Mouse (Mus musculus) liver, embryonic 16.5 days (tissue): ENCODE data around the gene Pdilt. TPM values are rescaled to one million over a fixed set of nuclear protein-coding genes. Genes with fewer than 3 reads are reported as not detected.

Source experiments
- ATAC-seq: fragments of 200-750 bp; cut with Nextera tagmentation; 2 replicates; pipeline ENCODE4 v1.8.0; 2017; ENCODE audit warnings: low read depth, mild to moderate bottlenecking, moderate number of reproducible peaks, moderate library complexity
- H3K27ac ChIP-seq: fragments of 300-500 bp; sonication (generic); 2 replicates; pipeline ENCODE4 v1.5.1; 2014; ENCODE audit warnings: mild to moderate bottlenecking, low read length
- H3K27me3 ChIP-seq: fragments of 300-500 bp; sonication (generic); 2 replicates; pipeline ENCODE4 v1.6.1; 2014; ENCODE audit warnings: low read depth, low read length, mixed read lengths; ENCODE audit not compliant: control insufficient read depth, insufficient read depth
- H3K36me3 ChIP-seq: fragments of 300-500 bp; sonication (generic); 2 replicates; pipeline ENCODE4 v1.6.1; 2014; ENCODE audit warnings: mild to moderate bottlenecking; ENCODE audit not compliant: control insufficient read depth, insufficient read depth
- H3K4me1 ChIP-seq: fragments of 300-500 bp; sonication (generic); 2 replicates; pipeline ENCODE4 v1.6.1; 2014; ENCODE audit warnings: low read depth, low read length, mixed read lengths; ENCODE audit not compliant: control insufficient read depth
- H3K4me2 ChIP-seq: fragments of 300-500 bp; sonication (generic); 2 replicates; pipeline ENCODE4 v1.6.1; 2014; ENCODE audit warnings: low read depth, low read length, mixed read lengths
- H3K4me3 ChIP-seq: fragments of 300-500 bp; sonication (generic); 2 replicates; pipeline ENCODE4 v1.5.1; 2014; ENCODE audit warnings: low read depth, mild to moderate bottlenecking, low read length
- H3K9ac ChIP-seq: fragments of 300-500 bp; sonication (generic); 2 replicates; pipeline ENCODE4 v1.6.1; 2014; ENCODE audit warnings: low read depth, low read length
- H3K9me3 ChIP-seq: fragments of 300-500 bp; sonication (generic); replicated peaks from 2 replicates; pipeline ENCODE4 v1.6.1; 2016; ENCODE audit warnings: low read length; ENCODE audit not compliant: control insufficient read depth
- WGBS: fragments of 180-500 bp; shearing (Covaris S2); extraction: QIAGEN DNeasy Blood & Tissue Kit; methylation state at CpG from one replicate; pipeline ENCODE4 v1.1.7; 2014; ENCODE audit not compliant: insufficient replicate concordance; 5-methylcytosine and 5-hydroxymethylcytosine counted together
- polyA plus RNA-seq: library from polyadenylated mRNA; unstranded; fragments of >200 nt; fragmentation: Nextera tagmentation; extraction: Ambion mirVana; gene quantifications from 2 replicates; pipeline ENCODE4 v1.2.1, GENCODE M21; 2015

Gene Pdilt
- polyA plus RNA-seq, 1 experiment from 2014 or later: not detected

DNA sequence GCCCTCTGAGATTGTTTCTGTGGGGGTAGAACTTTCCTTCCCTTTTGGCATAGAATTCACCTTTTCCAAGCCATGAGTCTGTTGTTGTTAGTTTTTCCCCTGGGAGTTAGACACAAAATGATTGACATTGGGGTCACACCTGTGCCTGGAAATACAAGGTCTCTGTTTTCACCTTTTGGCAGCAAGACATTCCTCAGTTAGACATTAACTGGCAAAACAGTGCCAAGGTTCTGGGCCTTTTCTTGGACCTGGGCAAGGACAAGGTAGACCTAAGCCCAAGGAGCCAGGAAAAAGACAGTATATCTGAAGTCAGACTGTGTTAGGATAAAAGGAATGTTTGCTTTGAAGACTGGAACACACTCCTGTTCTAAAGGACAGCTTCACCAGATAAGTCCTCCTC is 44.0 kb downstream of the Pdilt start, which contains the start of gene Umod:
TSS of gene Umod (minus strand) at position 27 of the 400 bp plus-strand sequence.
- H3K36me3 ChIP-seq: no peaks in the 10 kb centered on the region
- H3K27me3 ChIP-seq: no peaks in the 10 kb centered on the region
- no peak within 1 kb of the TSS for H3K27ac ChIP-seq
- no peak within 1 kb of the TSS for H3K4me2 ChIP-seq
- no peak within 1 kb of the TSS for H3K4me3 ChIP-seq
- no peak within 1 kb of the TSS for H3K9ac ChIP-seq
- ATAC-seq: no peak
- no peaks in the 10 kb centered on the region for H3K9me3 ChIP-seq
- H3K4me1 ChIP-seq: no peaks in the 10 kb centered on the region

DNA sequence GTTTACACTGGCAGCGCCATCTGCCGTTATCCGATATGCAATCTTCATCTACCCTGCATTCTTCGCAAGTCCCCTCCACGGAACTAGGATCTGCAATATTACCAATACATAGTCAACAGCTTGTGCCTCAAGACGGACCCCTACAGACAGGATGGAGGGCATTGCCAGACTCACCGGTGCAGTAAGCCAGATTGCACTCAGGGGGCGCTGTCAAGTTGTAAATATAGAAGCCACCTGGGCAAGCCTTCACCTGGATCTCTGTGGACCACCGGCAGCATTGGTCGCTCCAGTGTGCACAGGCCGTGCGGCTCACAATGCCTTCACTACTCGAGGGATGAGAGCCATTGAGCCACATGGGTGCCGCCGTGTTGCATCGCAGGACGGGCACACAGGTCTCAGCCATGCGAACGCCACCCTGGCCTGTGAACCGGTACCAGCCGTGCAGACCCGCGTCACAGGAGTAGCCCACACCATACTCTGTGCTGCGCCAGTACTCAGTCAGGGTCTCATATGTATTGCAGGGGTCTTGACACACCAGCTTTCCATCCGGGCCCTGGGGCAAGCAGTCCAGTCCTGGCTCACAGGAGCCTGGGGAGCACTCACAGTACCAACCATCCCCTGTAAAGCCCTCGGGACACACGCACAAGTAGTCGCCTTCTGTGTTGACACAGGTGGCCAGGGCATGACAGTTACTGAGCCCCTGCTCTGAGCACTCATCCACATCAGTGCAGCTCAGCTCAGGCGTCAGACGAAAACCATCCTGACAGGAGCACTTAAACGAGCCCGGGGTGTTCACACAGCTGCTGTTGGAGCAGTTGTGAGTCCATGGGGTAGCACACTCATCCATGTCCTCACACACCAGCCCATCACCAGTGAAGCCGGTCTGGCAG is 46.5 kb downstream of the Pdilt start:
- H3K9ac ChIP-seq: no peak overlapping the region
- no peak for ATAC-seq
- H3K4me1 ChIP-seq: no peaks in the 10 kb centered on the region
- no peaks in the 10 kb centered on the region for H3K36me3 ChIP-seq
- H3K4me2 ChIP-seq: no peak overlapping the region
- no peak overlapping the region for H3K4me3 ChIP-seq
- H3K9me3 ChIP-seq: no peaks in the 10 kb centered on the region
- no peak overlapping the region for H3K27ac ChIP-seq
- no peaks in the 10 kb centered on the region for H3K27me3 ChIP-seq
- 68% methylated on average over 33 of the region's 33 CpGs for WGBS

DNA sequence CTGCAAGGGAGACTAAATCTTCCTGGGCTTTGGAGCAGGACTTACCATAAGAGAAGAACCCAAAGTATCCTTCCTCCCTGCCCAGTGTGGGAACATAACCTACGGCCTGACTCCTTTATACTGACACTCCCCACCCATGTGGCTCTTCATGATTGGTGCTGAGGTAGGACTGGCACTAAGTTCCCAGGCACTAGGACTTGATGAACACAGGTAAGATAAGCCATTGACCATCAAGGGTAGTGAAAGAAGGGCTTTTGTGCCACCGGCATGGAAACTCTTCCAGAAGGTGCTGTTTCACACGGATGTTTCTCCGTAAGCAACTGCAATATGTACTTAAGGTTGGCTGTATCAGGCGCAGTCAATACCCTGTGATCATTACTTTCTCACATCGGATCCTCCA is 64.1 kb downstream of the Pdilt start, which contains the start of gene Gp2:
TSS of gene Gp2 (minus strand) at position 101 of the 400 bp plus-strand sequence.
- no peak for ATAC-seq

DNA sequence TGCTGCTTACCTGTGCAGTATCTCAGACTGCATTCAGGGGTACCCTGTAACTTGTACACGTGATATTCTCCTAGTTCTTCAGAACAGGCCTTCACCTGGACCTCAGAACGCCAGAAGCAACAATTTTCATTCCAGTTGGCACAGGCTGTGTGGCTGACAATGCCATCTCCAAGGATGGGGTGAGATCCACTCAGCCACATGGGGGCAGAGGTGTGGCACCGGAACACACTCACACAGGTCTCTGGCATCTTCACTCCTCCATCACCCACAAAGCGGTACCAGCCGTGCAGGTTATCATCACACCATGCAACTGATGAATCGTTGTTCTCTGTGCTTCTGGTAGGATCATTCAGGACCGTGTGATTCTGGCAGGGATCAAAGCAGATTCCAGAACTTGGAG is 69.1 kb downstream of the Pdilt start:
- ATAC-seq: no peak
- Histone ChIP-seq H3K27ac (no peak overlapping the region), H3K4me1 (no peaks in the 10 kb centered on the region), H3K36me3 (no peaks in the 10 kb centered on the region), H3K9me3 (no peaks in the 10 kb centered on the region), H3K27me3 (no peaks in the 10 kb centered on the region), H3K4me2 (no peak overlapping the region), H3K4me3 (no peak overlapping the region), H3K9ac (no peak overlapping the region)
- 59% methylated on average over 7 of the region's 7 CpGs for WGBS

More for the DNA sequence above, 64.1 kb downstream of the Pdilt start, which contains the start of gene Gp2:
- Histone ChIP-seq H3K4me1 (no peaks in the 10 kb centered on the region), H3K27me3 (no peaks in the 10 kb centered on the region), H3K4me2 (no peak within 1 kb of the TSS), H3K36me3 (no peaks in the 10 kb centered on the region), H3K27ac (no peak within 1 kb of the TSS), H3K9ac (no peak within 1 kb of the TSS), H3K4me3 (no peak within 1 kb of the TSS), H3K9me3 (no peaks in the 10 kb centered on the region)
- WGBS: 67% methylated on average over 6 of the region's 6 CpGs

DNA sequence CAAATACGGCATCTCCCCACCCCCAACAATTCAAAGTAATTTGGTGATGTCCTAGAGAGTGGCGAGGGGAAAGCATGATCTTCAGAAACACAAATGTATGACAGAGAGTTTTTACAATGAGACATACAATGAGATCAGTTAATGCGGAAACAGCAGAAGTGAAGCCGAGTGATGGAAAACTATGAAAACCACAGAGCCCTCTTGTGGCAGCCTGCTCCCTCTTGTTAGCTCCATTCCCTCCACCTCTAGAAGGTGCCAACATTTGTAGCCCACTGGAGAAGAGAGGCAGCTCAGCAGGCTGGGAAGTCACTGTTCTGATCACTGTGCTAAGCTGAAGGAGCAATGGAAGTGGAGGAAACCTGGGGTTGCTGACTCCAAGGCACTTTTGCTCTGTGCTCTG is 79.4 kb downstream of the Pdilt start:
- H3K27me3 ChIP-seq: no peaks in the 10 kb centered on the region
- H3K4me3 ChIP-seq: no peak overlapping the region
- H3K4me1 ChIP-seq: no peaks in the 10 kb centered on the region
- no peak for ATAC-seq
- H3K9me3 ChIP-seq: no peaks in the 10 kb centered on the region
- H3K9ac ChIP-seq: no peak overlapping the region
- H3K27ac ChIP-seq: no peak overlapping the region
- H3K4me2 ChIP-seq: no peak overlapping the region
- 45% methylated on average over 4 of the region's 4 CpGs for WGBS
- H3K36me3 ChIP-seq: no peaks in the 10 kb centered on the region

DNA sequence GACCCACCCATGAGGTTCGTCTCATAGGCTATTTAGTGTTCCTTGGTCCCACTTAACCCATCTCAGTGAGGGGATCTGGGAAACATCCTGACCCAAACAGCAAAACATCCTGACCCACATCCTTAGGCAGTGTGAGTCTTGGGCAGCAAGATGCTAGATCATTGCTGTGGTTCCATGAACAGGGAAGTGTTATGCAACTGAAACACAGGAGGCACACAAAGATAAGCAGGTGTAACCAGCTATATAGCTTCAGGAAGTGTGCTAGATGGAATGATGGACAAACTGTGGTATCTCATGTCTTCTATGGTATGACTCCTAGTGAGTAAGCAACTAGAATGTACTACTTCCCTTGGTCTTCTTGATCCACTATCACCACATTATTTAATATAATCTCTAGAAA is 81.4 kb downstream of the Pdilt start:
- no peak overlapping the region for H3K4me2 ChIP-seq

More for the DNA sequence above, 81.4 kb downstream of the Pdilt start:
- ATAC-seq: no peak
- 24% methylated on average over 1 of the region's 1 CpGs for WGBS
- Histone ChIP-seq H3K4me3 (no peak overlapping the region), H3K9ac (no peak overlapping the region), H3K27ac (no peak overlapping the region), H3K27me3 (no peaks in the 10 kb centered on the region), H3K4me1 (no peaks in the 10 kb centered on the region), H3K9me3 (no peaks in the 10 kb centered on the region), H3K36me3 (no peaks in the 10 kb centered on the region)

Other genes starting within 250 kb of the Pdilt start
- gene Gp2, start 64.2 kb downstream of the Pdilt start, polyA plus RNA-seq: not detected in 2 replicates
- not detected in 2 replicates for gene Umod, start 44.2 kb downstream of the Pdilt start, polyA plus RNA-seq
- gene Acsm5, start 4.0 kb downstream of the Pdilt start, polyA plus RNA-seq: 0.19 and 0.46 TPM in 2 replicates
- gene Acsm2, start 30.9 kb upstream of the Pdilt start, polyA plus RNA-seq: not detected in 2 replicates
- 15.5 and 16.7 TPM in 2 replicates for gene Acsm1, start 83.5 kb upstream of the Pdilt start, polyA plus RNA-seq
- not detected in 2 replicates for gene Acsm4, start 166.5 kb upstream of the Pdilt start, polyA plus RNA-seq
- 19.1 and 19.8 TPM in 2 replicates for gene Thumpd1, start 197.3 kb upstream of the Pdilt start, polyA plus RNA-seq
- gene Acsm3, start 237.4 kb upstream of the Pdilt start, polyA plus RNA-seq: 6.1 and 8.0 TPM in 2 replicates